Mouse (Mus musculus): ENCODE measurements around the gene Tomm34.

GRCm38 (mm10) chr2:164077875-164078274 is 6.9 kb upstream of the Tomm34 start:
- TF ChIP-seq CTCF (conservative IDR thresholded peaks at IDR 0.05; ENCODE audit: insufficient read depth, insufficient read length, low read depth, low read length) = no peak
- no peak for TF ChIP-seq POLR2A (IDR thresholded peaks at IDR 0.05; ENCODE audit: low read depth, low read length)

Data from kidney, adult 2 months (tissue).